Mouse (Mus musculus): ENCODE results near the gene Htra1.

DNA sequence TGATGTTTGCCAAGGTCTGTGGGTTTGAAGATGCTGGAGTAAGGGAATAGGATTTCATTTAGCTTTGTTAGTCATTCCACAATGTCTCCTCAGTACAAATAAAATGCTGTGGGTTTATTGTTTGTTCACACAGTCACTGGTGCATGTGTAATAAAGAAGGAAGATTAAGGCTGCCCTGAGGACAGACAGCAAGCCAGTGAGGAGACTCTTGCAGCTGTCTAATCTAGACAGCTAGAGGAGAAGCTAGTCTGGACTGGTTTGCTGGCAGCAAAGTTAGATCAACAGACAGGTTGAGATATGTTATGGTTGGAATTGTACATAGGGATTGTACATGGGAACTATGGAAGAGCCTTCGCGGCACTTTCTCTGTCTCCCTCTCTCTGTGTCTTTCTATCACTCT lies 71.3 kb downstream of the Htra1 start:
- no peak for TF ChIP-seq CTCF (IDR thresholded peaks at IDR 0.05; ENCODE audit: control insufficient read depth, insufficient read depth, insufficient replicate concordance, low read depth, low read length)
- TF ChIP-seq POLR2A (IDR thresholded peaks at IDR 0.05; ENCODE audit: control insufficient read depth, low read depth, low read length): no peak
